Mouse (Mus musculus): ENCODE data around the gene Dock4. TPM values are rescaled to one million over a fixed set of nuclear protein-coding genes. Genes with fewer than 3 reads are reported as not detected.

Gene Dock4
- total RNA-seq, 1 experiment from 2014 or later, result 20.7 TPM

DNA sequence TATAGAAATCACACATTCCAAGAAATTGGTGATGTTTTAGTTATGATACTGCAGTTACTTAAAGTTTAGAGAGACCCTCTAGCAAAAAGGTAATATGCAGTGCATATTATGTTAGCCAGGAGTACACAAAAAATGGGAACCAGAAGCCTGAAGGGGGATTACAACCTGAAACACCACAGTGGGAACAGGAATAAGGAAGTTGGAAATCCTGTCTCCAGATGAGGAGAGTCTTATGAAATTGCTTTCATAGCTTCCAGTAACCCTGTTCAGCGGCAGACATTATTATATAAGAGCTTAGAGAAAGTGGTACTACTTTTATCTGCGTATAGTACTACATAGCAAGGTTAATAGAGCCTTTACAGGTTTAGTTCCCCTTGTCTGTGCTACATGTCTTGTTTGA is 210.1 kb downstream of the Dock4 start:
- DNase-seq, result no peak

DNA sequence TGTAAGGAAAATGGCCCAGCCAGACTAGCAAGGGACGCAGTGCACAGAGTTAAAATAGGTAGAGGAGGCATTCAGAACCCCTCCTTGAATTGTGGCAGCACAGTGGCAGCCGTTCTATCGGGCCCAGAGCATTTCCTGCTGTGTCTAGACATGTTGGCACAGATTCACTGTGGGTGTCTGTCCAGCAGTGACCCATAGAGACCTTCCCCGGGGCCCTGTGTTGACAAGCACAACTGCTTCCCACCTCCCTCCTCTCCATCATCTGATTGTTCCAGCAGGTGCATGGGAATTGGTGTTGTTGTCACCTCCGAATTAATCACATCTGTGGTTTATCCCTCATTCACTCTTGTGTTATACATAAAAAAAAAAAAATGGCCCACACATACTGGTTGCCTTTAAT is 210.7 kb downstream of the Dock4 start:
- no peak for DNase-seq

DNA sequence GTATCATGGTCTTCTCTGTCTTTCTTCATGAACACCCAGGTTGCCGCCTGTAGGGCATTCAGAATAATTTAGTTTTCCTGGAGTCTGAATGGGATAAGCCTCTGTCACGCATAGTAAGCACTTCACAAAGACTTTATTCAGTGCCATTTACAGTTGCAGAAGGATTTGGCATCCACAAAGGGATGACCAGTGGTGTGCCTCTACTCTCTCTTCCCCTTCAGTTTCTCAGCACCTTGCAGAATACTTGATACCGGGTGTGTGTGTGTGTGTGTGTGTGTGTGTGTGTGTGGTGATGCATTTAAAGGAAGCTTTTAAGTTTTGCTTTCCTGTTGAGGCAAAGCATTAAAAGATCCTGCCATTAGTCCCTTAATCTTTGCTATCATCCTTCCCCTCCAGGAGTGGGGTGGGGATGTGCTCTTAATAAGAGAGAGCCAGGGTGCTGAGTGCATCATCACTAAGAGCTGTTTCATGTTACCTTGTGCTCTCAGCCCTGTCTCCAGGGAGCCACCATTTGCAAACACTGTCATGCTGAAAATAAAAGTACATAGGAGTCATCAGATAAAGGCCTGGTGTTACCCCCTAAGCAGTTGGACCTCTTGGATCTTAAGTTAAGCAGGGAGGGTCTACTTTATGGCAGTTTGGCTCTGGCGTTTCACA is 211.6 kb downstream of the Dock4 start:
- DNase-seq, result no peak

DNA sequence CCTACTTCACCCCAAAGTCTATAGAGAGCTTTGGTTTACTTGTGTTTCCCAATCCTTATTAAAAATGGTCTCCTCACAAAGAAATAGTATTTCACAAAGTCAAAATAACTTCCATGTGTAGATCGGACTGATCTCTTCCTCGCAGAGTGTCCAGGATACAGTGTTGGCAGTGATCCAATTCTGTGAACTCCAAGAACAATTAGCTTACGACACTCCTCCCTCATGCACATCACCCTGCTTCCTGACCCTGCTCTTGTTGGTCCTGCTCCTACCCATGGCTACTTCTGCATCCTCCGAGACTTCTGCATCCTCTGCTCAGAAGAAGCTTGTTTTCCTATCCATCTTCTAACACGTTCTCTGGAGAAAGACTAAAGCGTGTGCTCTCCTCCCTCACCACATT is 213.9 kb downstream of the Dock4 start:
- DNase-seq, result no peak

DNA sequence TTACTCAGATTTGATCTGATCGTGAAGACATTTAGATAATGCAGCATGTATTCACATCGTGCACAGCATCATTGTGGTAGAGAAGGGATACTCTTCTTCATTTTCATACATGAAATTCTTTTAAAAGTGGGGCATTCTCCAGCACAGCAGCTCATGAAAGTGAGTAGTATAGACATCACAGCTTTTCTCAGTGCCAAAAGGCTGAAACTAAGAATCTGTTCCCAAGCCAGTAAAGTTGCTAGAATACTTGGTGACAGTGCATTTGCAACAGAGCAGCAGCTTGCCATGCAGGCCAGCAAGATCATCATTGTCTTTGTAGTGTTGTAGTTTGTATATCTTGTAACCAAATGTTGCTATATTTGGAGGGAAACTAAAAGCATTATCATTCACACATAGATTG is 223.7 kb downstream of the Dock4 start:
- no peak for DNase-seq

DNA sequence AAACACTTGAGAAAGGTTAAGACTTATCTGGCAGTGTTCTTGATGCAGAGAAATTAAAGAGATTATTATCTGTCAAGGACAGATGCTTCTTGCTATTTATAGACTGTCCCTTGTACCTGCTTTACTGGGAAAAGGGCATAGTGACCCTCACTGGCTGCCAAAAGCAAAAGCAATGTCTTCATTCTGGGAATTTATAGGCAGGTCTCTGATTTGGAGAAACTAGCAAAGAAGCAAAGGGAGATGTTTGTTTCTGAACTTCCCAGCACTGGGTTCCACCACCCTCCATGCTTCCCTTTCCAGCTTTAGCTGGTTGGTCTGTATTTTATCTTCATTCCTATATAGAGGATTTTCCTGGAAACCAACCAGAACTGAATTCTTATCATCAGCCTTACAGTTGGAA is 225.0 kb downstream of the Dock4 start:
- DNase-seq, result no peak

DNA sequence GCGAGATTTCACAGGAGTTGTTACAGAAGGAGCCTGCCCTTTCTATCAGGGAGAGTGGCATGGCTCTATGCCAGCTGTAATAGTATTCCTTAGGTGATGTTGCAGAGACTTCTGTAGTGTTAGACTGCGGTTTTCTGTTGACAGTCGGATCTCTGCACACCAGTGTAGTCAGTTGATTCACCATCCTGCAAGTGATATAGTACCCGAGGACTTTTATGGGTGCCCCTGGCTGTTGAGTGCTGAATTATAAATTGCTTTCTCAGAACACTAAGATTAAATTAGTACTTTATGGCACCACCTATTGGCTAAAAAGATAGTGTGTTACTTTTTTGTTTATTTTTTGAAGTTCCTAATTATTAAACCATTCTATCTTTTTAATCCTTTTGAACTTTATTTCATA is 234.0 kb downstream of the Dock4 start:
- DNase-seq, result no peak

DNA sequence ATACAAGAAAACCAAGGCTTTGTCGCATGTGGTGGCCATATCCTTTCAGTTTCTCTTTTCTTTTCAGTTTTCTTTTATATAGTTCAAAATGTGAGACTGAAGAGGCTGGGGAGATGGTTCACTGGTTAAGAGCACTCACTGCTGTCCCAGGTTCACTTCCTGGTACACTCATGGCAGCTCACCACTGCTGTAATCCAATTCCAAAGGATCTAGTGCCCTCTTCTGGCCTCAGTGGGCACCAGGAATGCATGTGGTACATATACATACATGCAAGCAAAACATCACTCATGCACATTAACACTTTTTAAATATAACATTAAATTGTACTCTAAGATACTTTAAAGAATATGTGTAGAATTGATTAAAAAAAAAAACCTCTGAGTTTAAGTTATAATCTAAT is 234.8 kb downstream of the Dock4 start:
- peak; percentile 52 for DNase-seq

DNA sequence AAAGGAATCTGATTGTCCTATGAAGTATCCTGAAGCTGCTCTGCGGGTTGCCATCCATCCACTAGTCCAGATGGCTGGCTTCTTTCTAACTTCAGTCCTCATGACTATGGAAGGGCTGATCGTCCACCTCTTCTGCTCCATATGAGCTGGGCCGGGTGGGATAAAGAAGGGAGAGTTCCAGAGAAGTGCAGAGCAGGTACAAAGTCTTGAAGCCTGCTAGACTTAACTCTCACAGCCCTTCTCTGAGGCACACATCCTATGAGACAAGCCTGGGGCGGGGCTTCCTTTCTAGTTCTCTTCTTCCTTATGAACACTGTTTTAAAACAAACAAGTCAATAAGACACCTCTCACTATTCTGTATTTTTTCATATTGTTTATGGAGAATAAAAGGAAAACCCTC is 245.7 kb downstream of the Dock4 start:
- DNase-seq, result no peak

DNA sequence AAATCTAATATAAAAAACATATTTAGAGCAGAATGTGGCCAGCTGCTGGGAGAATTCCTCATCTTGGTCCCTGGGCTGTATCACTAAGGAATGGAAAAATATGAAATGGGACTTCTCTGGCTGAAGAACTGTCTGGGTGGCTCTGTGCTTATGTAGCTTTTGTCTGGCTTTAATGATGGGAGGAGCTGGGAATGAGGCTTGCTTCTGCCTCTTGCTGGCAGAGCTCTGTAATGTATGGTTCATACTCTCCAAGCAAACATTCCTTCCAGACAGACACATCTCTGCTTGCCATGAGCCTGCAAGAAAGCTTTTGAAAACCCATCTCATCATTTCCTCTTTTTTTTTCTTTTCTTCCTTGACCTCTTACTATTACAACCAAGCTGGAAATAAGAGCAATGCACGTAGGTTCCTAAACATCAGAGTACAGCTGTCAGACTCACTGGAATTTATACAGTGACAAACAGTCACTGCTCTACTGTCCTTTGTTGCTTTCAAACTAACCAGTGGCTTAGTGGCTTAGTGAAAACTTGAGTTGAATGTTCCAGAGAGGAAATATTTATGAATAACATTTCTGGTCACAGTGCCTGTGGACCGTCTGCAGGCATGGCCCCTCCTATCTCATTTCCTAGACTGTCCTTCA is 248.4 kb downstream of the Dock4 start:
- DNase-seq, result no peak

DNA sequence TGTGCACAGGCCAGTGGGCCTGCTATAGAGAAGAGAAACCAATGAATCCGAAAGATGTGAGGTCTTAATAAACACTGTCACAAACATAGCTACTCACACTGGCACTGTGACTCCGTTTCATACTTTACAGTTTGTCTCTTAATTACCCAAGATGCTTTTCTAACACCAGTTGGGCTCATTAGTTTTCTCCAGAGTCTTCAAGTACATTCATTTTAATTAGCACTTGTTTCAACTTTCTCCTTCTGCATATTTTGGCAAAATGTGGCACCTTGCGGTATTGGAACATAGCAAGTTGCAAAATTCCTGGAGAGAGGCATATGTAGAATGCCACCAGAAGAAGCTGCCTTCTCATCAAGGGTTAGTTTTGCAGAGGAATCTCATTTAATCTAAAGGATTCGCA is 252.6 kb downstream of the Dock4 start:
- DNase-seq, result no peak

DNA sequence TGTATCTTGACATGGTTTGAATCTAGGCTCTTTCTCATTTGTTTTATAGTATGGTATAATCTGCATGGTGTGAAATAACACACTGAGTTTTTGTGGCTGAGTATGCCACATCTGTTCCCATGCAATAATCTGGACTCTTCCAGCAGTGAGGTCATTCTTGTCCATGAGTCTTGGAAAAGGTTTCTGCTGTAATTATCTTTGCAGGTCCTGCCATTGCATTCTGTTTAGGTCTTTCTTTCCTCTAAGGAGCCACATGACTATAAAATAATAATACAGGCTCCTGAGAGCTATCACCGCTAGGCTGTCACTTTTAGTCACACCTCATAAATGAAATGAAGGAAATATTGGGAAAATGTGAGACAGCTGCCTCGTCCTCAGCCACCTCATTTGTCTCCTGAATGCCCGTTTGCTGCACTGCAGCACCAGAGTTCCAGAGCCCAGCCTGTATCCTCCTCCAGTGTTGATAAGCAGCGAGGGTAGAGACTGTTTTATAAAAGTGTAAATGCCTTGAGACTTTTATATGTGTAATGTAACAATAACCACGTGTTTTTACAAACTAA is 256.6 kb downstream of the Dock4 start:
- no peak for DNase-seq

DNA sequence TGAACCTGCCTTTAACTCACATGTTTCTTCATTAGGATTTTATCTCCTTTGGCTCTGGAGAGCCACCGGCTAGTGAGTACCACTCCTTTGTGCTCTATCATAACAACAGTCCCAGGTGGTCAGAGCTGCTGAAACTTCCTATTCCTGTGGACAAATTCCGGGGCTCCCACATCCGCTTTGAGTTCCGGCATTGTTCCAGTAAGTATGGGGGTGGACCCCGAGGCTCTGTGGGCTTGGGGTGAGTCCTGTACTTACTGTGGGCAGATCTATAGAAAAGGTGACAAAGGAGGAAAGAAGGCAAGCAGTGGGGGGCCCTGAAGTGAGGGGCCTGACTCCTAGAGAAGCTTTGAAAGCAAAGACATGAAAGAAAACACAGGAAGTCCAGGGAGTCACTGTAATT is 258.5 kb downstream of the Dock4 start:
- DNase-seq, result no peak

DNA sequence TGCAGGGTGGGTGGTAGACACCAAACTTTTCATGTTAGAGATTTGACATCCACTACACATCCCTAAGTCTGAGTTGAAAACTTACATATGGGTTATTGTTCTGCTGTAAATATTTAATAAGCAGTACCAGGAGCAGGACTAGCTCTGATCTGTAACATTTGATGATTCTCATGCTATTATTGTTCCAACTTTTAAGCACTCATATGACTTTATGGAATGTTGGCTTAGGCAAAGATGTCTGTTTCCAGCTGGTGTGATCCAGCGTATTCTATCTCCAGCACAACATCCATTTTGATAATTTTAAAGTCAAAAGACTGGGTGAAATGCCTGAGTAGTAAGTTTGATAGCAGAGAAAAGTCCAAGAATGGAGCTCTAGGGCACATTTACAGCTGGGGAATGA is 261.4 kb downstream of the Dock4 start:
- DNase-seq, result no peak

DNA sequence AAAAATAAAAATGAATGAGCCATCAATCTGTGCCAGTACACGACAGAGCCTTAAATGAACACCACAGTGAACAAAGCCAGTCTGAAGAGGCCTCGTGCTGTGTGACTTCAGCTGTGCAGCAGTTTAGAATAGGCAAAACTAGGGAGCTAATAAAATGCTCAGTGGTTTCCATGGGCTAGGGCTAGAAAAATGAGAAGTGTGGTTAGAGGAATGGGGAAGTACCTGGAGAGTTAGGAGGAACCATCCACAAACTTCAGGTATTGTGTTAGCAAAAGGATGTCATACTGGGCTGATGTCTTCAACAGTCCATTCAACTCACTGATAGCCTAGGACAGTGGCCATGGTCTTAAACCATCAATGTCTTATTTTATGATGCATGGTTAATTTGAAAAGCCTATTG is 263.3 kb downstream of the Dock4 start:
- DNase-seq, result no peak

DNA sequence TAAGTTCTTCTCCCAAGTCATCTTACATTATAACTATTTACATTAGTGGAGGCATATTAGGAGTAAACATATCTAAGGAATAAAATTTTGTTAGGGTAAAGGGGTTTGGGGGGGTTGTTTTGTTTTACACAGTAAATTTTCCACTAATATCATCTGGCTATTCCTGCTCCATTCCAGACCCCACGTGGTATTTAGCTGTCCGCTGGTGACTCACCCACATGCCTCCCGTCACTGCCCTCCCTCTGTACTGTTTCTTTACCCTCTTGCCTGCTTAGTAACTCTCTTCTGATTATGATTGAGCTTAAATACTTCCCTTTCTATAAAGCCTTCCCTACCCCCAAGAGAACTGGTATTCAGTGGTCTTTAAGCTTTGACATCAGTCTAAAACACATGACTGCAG is 266.5 kb downstream of the Dock4 start:
- DNase-seq, result peak; percentile 5

DNA sequence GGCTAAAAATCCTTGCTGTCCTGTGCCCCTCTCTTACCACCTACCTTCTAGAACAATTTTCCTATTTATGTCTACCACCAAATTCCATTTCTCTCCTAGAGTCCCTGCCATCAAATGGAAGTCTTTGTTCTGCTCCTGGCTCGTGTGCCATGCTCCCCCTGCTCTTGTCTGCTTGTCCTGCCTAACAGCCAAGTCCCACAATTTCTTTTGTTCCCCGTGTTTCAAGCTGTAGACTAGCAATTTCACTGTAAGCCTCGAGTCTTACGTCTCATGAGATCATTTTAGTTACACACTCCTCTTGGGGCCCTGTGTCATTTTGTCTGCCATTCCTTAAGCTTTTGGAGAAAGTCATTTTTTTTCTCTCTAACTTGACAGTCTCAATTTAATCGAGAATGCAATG is 268.5 kb downstream of the Dock4 start:
- no peak for DNase-seq

DNA sequence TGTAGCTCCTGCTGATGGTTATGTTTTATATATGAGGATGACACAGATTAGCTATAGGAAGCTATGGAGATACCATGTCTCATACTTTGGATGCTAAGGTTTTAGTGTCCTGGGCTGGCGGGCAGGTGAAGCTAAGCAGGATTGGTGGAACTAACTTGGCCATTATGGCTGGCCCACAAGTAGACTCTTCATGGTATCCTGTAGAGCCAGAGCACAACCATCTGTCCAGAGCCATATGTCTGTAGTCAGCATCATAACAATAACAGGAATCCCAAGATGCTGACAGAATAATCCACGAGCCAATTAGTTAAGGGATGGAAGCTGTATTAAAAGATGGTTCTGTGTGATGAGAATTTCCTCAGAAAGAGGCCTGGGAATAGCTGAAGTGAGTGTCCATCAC is 269.4 kb downstream of the Dock4 start:
- DNase-seq, result no peak

DNA sequence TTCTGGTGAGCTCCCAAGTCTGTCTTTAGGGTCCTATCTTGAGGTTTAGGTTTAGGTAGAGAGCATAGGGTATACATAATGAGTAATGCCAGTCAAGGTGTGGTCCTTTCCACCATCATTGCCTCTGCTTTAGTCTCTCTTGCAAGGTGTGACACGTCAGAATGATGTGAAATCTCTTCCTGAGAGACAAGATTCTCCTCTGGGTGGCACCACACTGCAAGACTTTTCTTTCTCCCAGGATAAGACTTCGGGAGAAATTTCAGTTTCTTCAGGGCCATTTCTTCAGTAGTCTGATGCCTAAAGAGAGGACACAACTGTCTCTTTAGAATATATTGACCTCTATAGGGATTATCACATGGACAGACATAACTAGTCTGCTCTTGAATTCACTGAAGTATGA is 282.6 kb downstream of the Dock4 start:
- no peak for DNase-seq

DNA sequence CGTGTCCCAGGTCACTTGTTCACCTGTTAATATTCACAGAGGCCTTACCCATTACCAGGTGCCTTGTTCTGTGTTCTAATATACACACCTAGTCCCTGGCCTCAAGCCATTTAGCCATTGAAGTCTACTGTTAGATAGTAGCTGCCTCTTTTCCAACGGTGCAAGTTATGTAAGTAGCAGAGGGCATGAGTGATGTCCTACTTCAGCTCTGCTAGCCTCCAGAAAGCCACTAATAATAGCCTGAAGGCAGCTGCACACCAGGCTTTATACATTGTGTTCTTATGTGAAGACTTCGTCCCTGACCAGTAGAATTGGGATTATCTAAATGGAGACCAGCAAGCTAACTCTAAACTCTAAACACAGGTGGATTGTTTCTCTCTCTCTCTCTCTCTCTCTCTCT is 285.0 kb downstream of the Dock4 start:
- DNase-seq, result no peak

DNA sequence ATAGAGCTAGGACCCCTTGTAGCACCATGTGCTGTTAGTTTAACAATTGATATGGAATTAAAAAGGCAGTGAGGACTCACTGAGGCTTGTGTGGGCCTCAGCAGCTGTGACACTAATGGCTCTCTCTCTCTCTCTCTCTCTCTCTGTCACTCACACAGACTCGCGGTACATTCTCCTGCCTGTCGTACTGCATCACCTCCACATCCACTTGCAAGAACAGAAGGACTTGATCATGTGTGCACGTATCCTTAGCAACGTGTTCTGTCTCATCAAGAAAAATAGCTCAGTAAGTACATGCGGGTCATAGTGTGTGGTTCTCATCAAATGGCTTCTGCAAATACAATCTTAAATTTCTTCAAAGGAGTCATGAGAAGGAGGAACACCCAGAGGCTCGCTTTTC is 299.7 kb downstream of the Dock4 start:
- no peak for DNase-seq

DNA sequence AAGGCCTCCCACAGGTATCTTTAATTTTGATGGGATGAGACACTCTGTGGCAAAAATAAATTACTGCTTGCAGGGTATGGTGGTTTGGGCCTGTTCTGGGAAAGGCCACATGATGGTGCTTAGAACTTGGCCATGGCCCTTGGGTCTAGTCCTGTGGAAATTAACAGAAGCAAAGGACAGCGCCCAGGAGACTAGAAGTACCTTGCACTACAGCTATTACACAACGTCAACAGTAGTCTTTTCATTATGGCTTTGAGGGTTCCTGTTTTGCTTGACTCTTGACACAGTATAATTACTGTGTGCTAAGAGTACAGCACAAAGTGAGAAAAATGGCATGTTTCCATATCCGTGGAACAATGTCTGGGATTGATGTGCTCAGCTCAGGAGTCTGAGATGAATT is 300.3 kb downstream of the Dock4 start:
- DNase-seq, result no peak

DNA sequence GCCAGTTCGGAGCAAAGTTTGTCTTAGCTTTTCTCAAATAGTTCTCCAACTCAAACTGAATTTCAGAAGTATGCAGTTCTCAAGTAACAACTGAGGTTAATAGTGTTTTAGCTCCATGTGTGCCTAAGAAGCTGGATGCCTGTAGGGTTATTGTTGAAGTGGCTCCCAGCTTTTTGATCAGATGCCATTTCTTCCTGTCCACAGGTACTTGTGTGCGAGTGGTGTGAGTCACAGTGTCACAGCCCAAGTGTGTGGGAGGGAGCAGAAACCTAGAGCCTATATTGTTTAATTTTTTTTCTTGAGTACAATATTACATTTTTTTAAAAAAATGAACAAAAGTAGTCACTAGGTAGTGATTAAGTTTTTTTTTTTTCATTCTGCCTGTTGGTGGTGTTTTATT is 313.5 kb downstream of the Dock4 start:
- no peak for DNase-seq

DNA sequence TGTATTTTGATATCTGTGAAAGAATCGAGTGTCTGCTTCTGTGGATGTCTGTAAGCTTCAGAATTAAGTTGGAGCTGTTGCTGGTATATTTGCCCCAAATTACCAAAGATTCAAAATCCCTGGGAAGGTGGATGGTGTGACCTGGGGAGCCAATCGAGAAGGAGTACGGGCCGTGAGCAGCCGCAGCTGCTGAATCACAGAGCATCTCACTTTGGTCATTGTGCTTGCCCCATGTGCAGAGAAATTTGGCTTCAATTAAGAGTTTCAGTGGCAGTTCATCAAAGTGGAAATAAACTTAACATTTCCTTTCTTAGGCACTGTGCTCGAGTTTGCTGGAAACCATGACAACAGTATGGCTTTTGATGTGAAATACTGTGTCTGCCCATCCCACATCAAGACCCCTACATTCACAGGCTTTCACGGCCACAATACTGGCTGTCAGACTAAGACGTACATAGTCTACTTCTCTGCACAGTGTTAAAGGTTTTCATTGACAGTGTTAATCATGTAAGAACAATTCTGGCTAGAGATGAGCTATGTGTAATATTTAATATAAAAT is 321.6 kb downstream of the Dock4 start:
- no peak for DNase-seq

Measured in adrenal gland, postnatal 25 days (tissue).